Mouse (Mus musculus) myocyte (in vitro differentiated cells): Measurements from ENCODE around the gene Ttbk1. TPM values are rescaled to one million over a fixed set of nuclear protein-coding genes. Genes with fewer than 3 reads are reported as not detected.

Experiments used
- H3K27me3 ChIP-seq: one replicate; pipeline ENCODE4 v1.6.1; 2011; ENCODE audit not compliant: control insufficient read depth, insufficient read depth, insufficient read length
- H3K36me3 ChIP-seq: one replicate; pipeline ENCODE4 v1.6.1; 2011; ENCODE audit not compliant: control insufficient read depth, insufficient read depth
- H3K4me2 ChIP-seq: one replicate; pipeline ENCODE4 v1.6.1; 2011; ENCODE audit warnings: low read depth, control low read depth
- H3K4me3 ChIP-seq: one replicate; pipeline ENCODE4 v1.5.1; 2011; ENCODE audit warnings: mild to moderate bottlenecking, control low read depth, moderate library complexity
- H3K79me2 ChIP-seq: one replicate; pipeline ENCODE4 v1.6.1; 2011; ENCODE audit not compliant: control insufficient read depth, insufficient read depth
- H3ac ChIP-seq: one replicate; pipeline ENCODE4 v1.6.1; 2011; ENCODE audit not compliant: control insufficient read depth, insufficient read length
- CEBPB ChIP-seq: IDR thresholded peaks from 2 replicates; pipeline ENCODE4 v1.6.1; 2011; ENCODE audit warnings: mild to moderate bottlenecking, moderate library complexity; ENCODE audit not compliant: poor library complexity, insufficient read depth, severe bottlenecking
- E2F4 ChIP-seq: IDR thresholded peaks from one replicate; pipeline ENCODE4 v1.6.1; 2011; ENCODE audit warnings: mild to moderate bottlenecking, control low read depth, moderate library complexity; ENCODE audit not compliant: insufficient read depth
- MAX ChIP-seq: IDR thresholded peaks from one replicate; pipeline ENCODE4 v1.6.1; 2011; ENCODE audit warnings: low read depth, mild to moderate bottlenecking, control low read depth
- MYOD1 ChIP-seq, 3 experiments: IDR thresholded peaks; one replicate each; pipeline ENCODE4 v1.6.1; 2011; ENCODE audit warnings: control low read depth in 2 of 3, low read depth in 2 of 3, mild to moderate bottlenecking in 2 of 3, moderate library complexity in 1 of 3; ENCODE audit not compliant: insufficient read length in 2 of 3, control insufficient read depth in 1 of 3
- MYOG ChIP-seq, 3 experiments: IDR thresholded peaks; one replicate each; pipeline ENCODE4 v1.6.1; 2011; ENCODE audit warnings: control low read depth in 2 of 3, low read depth in 2 of 3, mild to moderate bottlenecking in 2 of 3; ENCODE audit not compliant: insufficient read length in 2 of 3, control insufficient read depth in 1 of 3, insufficient read depth in 1 of 3
- POLR2A ChIP-seq: IDR thresholded peaks from one replicate; pipeline ENCODE4 v1.6.1; 2011; ENCODE audit warnings: low read depth, mild to moderate bottlenecking, control low read depth, moderate library complexity; ENCODE audit not compliant: insufficient read length
- POLR2AphosphoS2 ChIP-seq: IDR thresholded peaks from one replicate; pipeline ENCODE4 v1.6.1; 2011; ENCODE audit warnings: low read depth, control low read depth; ENCODE audit not compliant: insufficient read length
- REST ChIP-seq: IDR thresholded peaks from one replicate; pipeline ENCODE4 v1.6.1; 2011; ENCODE audit warnings: mild to moderate bottlenecking, control low read depth, moderate library complexity; ENCODE audit not compliant: insufficient read depth, insufficient read length
- SRF ChIP-seq: IDR thresholded peaks from one replicate; pipeline ENCODE4 v1.6.1; 2011; ENCODE audit warnings: low read depth; ENCODE audit not compliant: control insufficient read depth, insufficient read length
- TCF12 ChIP-seq: IDR thresholded peaks from one replicate; pipeline ENCODE4 v1.6.1; 2011; ENCODE audit warnings: mild to moderate bottlenecking, control low read depth; ENCODE audit not compliant: poor library complexity, insufficient read depth, severe bottlenecking
- TCF3 ChIP-seq: IDR thresholded peaks from one replicate; pipeline ENCODE4 v1.6.1; 2011; ENCODE audit warnings: low read depth, control low read depth; ENCODE audit not compliant: insufficient read length
- USF1 ChIP-seq: IDR thresholded peaks from one replicate; pipeline ENCODE4 v1.6.1; 2011; ENCODE audit warnings: low read depth, mild to moderate bottlenecking, control low read depth, moderate library complexity
- polyA plus RNA-seq: library from polyadenylated mRNA; unstranded; fragments of >200 nt; fragmentation: generic; extraction: Trizol; gene quantifications from one replicate; pipeline ENCODE4 v1.2.1, GENCODE M21; 2012; ENCODE audit warnings: missing spikeins

The Ttbk1 gene
- polyA plus RNA-seq, 1 experiment, result not detected

GRCm38 (mm10) chr17:46460673-46461072, 26.8 kb downstream of the Ttbk1 start:
- Histone ChIP-seq H3K79me2 (no peaks in the 10 kb centered on the region), H3K4me3 (no peak overlapping the region), H3K36me3 (no peaks in the 10 kb centered on the region), H3K4me2 (no peak overlapping the region), H3ac (no peak overlapping the region), H3K27me3 (peaks cover 90% of the 10 kb centered on the region)
- TF ChIP-seq MAX (no peak), MYOG (IDR thresholded peaks at IDR 0.05; ENCODE audit: control insufficient read depth in 1 of 3, insufficient read depth in 1 of 3, insufficient read length in 2 of 3, low read depth in 2 of 3) (peak in 1 of 3 experiments; percentile 34)

DNA sequence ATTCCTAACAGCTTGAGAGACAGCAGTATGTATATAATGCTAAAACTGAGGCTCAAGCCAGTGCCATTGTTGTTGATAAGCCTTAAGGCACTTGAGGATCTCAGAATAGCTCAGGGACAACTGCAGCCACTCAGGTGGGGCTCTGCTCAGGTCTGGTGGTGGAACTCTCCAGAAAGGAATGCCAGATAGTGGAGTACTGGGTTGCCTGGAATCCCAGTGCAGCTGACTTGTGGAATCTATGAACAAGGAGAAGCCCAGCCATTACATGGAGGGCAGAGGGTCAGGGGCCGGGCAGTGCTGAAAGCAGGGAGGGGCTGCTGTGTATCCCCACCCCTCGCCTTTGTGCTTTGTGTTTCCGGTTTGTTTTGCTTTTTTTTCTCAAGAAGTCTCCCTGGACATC, 29.0 kb downstream of the Ttbk1 start:
- Histone ChIP-seq H3K27me3 (peaks cover 94% of the 10 kb centered on the region), H3K4me3 (no peak overlapping the region), H3K79me2 (no peaks in the 10 kb centered on the region), H3K4me2 (no peak overlapping the region), H3ac (no peak overlapping the region), H3K36me3 (no peaks in the 10 kb centered on the region)
- TF ChIP-seq TCF12 (no peak), REST (no peak), MAX (no peak), USF1 (no peak)

DNA sequence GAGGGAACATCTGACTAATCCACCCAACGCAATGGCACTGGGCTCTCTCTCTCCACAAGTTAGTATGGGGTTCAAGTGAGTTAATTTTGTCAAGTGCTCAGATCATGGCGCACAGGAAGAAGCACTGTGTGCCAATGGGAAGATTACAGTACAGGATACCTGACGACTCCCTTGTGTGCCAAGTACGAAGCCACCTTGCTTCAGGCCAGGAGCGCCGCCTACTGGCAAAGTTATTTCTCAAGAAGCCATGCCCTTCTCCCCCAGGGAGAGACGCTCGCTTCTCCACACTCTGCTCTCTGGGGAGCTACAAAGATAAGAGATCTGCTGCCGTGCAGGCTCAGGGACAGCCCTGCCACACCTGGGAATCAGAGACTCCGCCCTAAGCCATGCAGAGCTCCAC, 29.7 kb downstream of the Ttbk1 start:
- Histone ChIP-seq H3K79me2 (no peaks in the 10 kb centered on the region), H3K36me3 (no peaks in the 10 kb centered on the region), H3K27me3 (peaks cover 95% of the 10 kb centered on the region), H3ac (no peak overlapping the region), H3K4me2 (no peak overlapping the region), H3K4me3 (no peak overlapping the region)
- no peak for TF ChIP-seq E2F4
- no peak for TF ChIP-seq TCF12
- TF ChIP-seq MYOD1 (IDR thresholded peaks at IDR 0.05; ENCODE audit: control insufficient read depth in 1 of 3, insufficient read length in 2 of 3, low read depth in 2 of 3), result no peak
- no peak for TF ChIP-seq POLR2AphosphoS2
- TF ChIP-seq CEBPB, result no peak
- no peak for TF ChIP-seq REST
- no peak for TF ChIP-seq USF1

DNA sequence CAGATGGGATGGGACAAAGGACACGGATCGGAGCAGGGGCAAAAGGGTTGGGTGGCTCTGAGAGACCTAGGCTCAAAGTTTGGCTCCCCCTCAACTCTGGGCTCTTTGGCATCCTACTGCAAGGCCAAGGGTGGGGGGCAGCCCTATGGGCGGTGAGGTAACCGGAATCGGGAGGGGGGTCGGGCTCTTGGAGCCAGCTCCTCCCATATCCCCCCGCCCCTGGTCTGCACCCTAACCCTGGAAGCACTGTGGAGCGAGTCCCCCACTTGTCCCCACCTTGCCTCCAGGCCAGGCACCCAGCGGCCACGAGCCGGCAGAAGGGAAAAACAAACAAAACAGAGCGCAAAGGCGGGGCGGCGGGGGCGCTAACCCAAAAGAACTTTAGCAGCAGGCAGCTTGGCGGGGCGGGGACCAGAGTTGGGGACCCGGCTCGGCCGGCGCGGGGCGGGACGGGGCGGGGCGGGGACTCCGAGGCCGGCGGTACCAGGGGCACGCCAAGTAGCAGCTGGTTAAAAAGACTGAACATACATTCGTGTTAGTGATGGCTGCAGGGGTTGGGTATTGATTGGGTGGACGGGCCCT, 32.3 kb downstream of the Ttbk1 start:
- Histone ChIP-seq H3K4me3 (no peak overlapping the region), H3K79me2 (no peaks in the 10 kb centered on the region), H3K27me3 (peaks cover 83% of the 10 kb centered on the region), H3K36me3 (no peaks in the 10 kb centered on the region), H3ac (no peak overlapping the region), H3K4me2 (no peak overlapping the region)
- TF ChIP-seq MYOD1 (IDR thresholded peaks at IDR 0.05; ENCODE audit: control insufficient read depth in 1 of 3, insufficient read length in 2 of 3, low read depth in 2 of 3), result no peak
- no peak for TF ChIP-seq POLR2A
- no peak for TF ChIP-seq POLR2AphosphoS2
- TF ChIP-seq USF1, result no peak
- no peak for TF ChIP-seq MYOG (IDR thresholded peaks at IDR 0.05; ENCODE audit: control insufficient read depth in 1 of 3, insufficient read depth in 1 of 3, insufficient read length in 2 of 3, low read depth in 2 of 3)
- TF ChIP-seq E2F4, result no peak
- no peak for TF ChIP-seq CEBPB
- no peak for TF ChIP-seq MAX
- no peak for TF ChIP-seq REST
- no peak for TF ChIP-seq SRF
- TF ChIP-seq TCF3, result no peak
- no peak for TF ChIP-seq TCF12

DNA sequence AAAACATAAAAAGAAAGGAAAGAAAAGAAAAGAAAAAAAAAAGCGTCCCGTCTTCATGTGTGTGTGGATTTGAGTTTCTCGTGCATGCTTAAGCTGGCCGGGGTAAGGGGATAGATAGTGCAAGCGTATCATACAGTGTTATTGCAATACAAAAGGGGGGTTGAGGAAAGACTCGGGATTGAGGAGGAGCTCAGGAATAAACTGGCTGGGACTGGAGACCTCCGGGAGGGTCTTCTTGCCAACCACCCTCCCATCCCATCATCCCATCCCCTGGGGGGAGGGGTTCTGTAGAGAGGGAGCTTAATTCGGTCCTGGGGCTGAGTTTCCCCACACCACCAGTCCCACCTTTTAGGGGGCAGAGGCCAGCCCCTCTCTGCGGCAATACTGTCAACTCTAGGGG, 32.9 kb downstream of the Ttbk1 start:
- Histone ChIP-seq H3K4me2 (no peak overlapping the region), H3K27me3 (peaks cover 82% of the 10 kb centered on the region), H3K79me2 (no peaks in the 10 kb centered on the region), H3ac (no peak overlapping the region), H3K4me3 (no peak overlapping the region), H3K36me3 (no peaks in the 10 kb centered on the region)
- TF ChIP-seq TCF12 (no peak), REST (no peak), MYOG (IDR thresholded peaks at IDR 0.05; ENCODE audit: control insufficient read depth in 1 of 3, insufficient read depth in 1 of 3, insufficient read length in 2 of 3, low read depth in 2 of 3) (no peak), POLR2AphosphoS2 (no peak), MAX (no peak), SRF (no peak), E2F4 (no peak), TCF3 (no peak), CEBPB (no peak), POLR2A (no peak), USF1 (no peak), MYOD1 (IDR thresholded peaks at IDR 0.05; ENCODE audit: control insufficient read depth in 1 of 3, insufficient read length in 2 of 3, low read depth in 2 of 3) (no peak)
